Mouse (Mus musculus) limb, embryonic 11.5 days (tissue): ENCODE results near the gene Gmcl1. TPM values are rescaled to one million over a fixed set of nuclear protein-coding genes. Genes with fewer than 3 reads are reported as not detected.

Experiments used
- ATAC-seq: fragments of 200-750 bp; cut with Nextera tagmentation; 2 replicates; pipeline ENCODE4 v1.8.0; 2017; ENCODE audit warnings: low read depth; ENCODE audit not compliant: insufficient number of reproducible peaks, low FRiP score, low TSS enrichment
- DNase-seq: peaks from one replicate; pipeline ENCODE4 v3.0.0-alpha.2; 2015; ENCODE audit warnings: low spot score
- H3K27ac ChIP-seq: fragments of 300-500 bp; sonication (generic); replicated peaks from 2 replicates; pipeline ENCODE4 v1.5.1; 2014; ENCODE audit warnings: low read depth, mild to moderate bottlenecking, low read length
- H3K27me3 ChIP-seq: fragments of 300-500 bp; sonication (generic); 2 replicates; pipeline ENCODE4 v1.6.1; 2014; ENCODE audit warnings: mild to moderate bottlenecking, low read length, mixed read lengths; ENCODE audit not compliant: control insufficient read depth, insufficient read depth
- H3K36me3 ChIP-seq: fragments of 300-500 bp; sonication (generic); 2 replicates; pipeline ENCODE4 v1.6.1; 2014; ENCODE audit warnings: mild to moderate bottlenecking, low read length, moderate library complexity, mixed read lengths; ENCODE audit not compliant: control insufficient read depth, insufficient read depth
- H3K4me1 ChIP-seq: fragments of 300-500 bp; sonication (generic); 2 replicates; pipeline ENCODE4 v1.6.1; 2014; ENCODE audit warnings: low read length, mixed read lengths; ENCODE audit not compliant: control insufficient read depth, insufficient read depth
- H3K4me2 ChIP-seq: fragments of 300-500 bp; sonication (generic); 2 replicates; pipeline ENCODE4 v1.6.1; 2014; ENCODE audit warnings: low read depth, mild to moderate bottlenecking, moderate library complexity; ENCODE audit not compliant: severe bottlenecking
- H3K4me3 ChIP-seq: fragments of 300-500 bp; sonication (generic); 2 replicates; pipeline ENCODE4 v1.5.1; 2014; ENCODE audit warnings: low read depth, low read length
- H3K9ac ChIP-seq: fragments of 300-500 bp; sonication (generic); 2 replicates; pipeline ENCODE4 v1.6.1; 2014; ENCODE audit warnings: mild to moderate bottlenecking, low read length
- H3K9me3 ChIP-seq: fragments of 300-500 bp; sonication (generic); 2 replicates; pipeline ENCODE4 v1.6.1; 2016; ENCODE audit warnings: low read length; ENCODE audit not compliant: control insufficient read depth
- WGBS: fragments of 180-500 bp; shearing (Covaris S2); extraction: QIAGEN DNeasy Blood & Tissue Kit; methylation state at CpG from one replicate; pipeline ENCODE4 v1.1.7; 2014; 5-methylcytosine and 5-hydroxymethylcytosine counted together
- polyA plus RNA-seq: library from polyadenylated mRNA; unstranded; fragments of >200 nt; fragmentation: Nextera tagmentation; extraction: Ambion mirVana; gene quantifications from 2 replicates; pipeline ENCODE4 v1.2.1, GENCODE M21; 2014

Gene Gmcl1
- polyA plus RNA-seq, 1 experiment from 2014 or later, result 43.0 TPM

DNA sequence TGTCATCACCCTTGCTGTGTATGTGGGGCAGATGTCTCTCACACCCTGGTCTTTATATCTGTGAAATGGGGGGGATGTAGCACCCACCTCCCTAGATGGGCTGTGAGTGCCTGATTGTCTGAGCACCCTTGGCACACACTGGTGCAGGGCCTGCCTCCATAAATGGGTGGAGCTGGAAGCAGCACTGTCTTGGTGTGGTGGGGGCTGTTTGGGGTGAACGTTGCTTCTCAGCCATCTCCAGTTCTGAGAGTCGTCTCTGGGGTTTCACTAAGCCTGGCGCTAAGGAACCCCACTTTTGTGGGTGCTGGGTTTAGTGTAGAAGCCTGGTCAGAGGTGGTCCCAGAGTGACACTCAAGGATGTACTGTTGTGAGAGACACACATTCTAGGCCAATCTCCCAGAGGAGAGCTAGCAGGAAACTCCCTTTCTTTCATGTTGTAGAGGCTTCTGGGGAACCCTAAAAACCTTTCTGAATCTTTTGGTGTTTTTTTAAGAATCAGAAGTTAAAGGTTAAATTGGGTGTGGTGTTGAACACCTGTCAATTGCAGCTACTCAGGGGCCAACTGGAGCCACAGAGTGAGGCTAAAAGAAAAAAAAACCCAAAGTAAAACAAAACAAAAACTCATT is 88.3 kb downstream of the Gmcl1 start:
- Histone ChIP-seq H3K4me2 (no peak overlapping the region), H3K4me3 (no peak overlapping the region), H3K27me3 (no peaks in the 10 kb centered on the region), H3K4me1 (no peaks in the 10 kb centered on the region), H3K27ac (no peak overlapping the region), H3K36me3 (no peaks in the 10 kb centered on the region), H3K9ac (no peak overlapping the region), H3K9me3 (no peaks in the 10 kb centered on the region)
- ATAC-seq (no peak), DNase-seq (no peak)
- WGBS, result 88% methylated on average over 3 of the region's 3 CpGs

Other genes with a start within 250 kb of the Gmcl1 start
- 499 and 548 TPM in 2 replicates for gene Pcbp1, start 207.1 kb downstream of the Gmcl1 start, polyA plus RNA-seq
- gene Asprv1, start 105.2 kb downstream of the Gmcl1 start, polyA plus RNA-seq, result 0.99 and 1.3 TPM in 2 replicates
- 12.8 and 13.4 TPM in 2 replicates for gene Mxd1, start 64.2 kb downstream of the Gmcl1 start, polyA plus RNA-seq
- gene Snrnp27, start 48.9 kb downstream of the Gmcl1 start, polyA plus RNA-seq, result 152 and 154 TPM in 2 replicates
- 10.0 and 12.1 TPM in 2 replicates for gene Anxa4, start 60.2 kb upstream of the Gmcl1 start, polyA plus RNA-seq
- gene Aak1, start 116.1 kb upstream of the Gmcl1 start, polyA plus RNA-seq, result 14.1 and 21.7 TPM in 2 replicates